Mouse (Mus musculus): ENCODE results near the gene Mapk7.

GRCm38 (mm10) chr11:61440416-61440815, 53.8 kb downstream of the Mapk7 start:
- TF ChIP-seq CTCF (IDR thresholded peaks at IDR 0.05; ENCODE audit: low read depth, low read length) (no peak), POLR2A (IDR thresholded peaks at IDR 0.05; ENCODE audit: extremely low read depth, insufficient read depth, low read length) (no peak)

Data from liver, adult 2 months (tissue).